Mouse (Mus musculus) activated CD4-positive, CD25-positive, alpha-beta regulatory T cell, adult 4 months (primary cell): ENCODE measurements around the gene Ak2. TPM values are rescaled to one million over a fixed set of nuclear protein-coding genes. Genes with fewer than 3 reads are reported as not detected.
A peak's percentile ranks its signal among the peaks of the same experiment; 100 is the strongest.

Experiments
- ATAC-seq: one replicate; pipeline ENCODE4 v1.8.0; 2017
- polyA plus RNA-seq, 2 experiments: library from polyadenylated mRNA; unstranded; fragments of 100-300 nt; shearing (Covaris generic); gene quantifications; one replicate each; pipeline ENCODE4 v1.2.1; 2017

Ak2 gene
- polyA plus RNA-seq, 2 experiments from 2014 or later: 62.4 to 108 TPM

DNA sequence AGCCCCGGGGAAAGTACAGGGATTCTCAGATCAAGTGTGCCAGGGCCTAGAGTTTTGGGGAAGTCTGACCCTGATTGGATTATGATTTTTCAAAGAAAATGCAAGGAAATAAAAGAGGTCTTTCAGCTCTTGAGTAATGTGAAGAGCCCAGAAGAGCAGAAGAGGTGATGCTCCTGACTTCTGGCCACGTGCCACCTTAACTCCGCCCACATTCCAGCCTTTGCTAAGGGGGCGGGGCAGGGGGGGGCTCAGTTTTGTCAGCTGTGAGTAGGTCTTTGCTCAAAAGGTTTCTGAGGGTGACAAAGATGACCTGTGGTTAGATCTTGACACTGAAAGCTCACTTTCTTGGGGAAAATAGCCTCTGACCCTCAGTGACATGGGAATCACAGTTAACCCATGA, 24.6 kb downstream of the Ak2 start:
- no peak for ATAC-seq

DNA sequence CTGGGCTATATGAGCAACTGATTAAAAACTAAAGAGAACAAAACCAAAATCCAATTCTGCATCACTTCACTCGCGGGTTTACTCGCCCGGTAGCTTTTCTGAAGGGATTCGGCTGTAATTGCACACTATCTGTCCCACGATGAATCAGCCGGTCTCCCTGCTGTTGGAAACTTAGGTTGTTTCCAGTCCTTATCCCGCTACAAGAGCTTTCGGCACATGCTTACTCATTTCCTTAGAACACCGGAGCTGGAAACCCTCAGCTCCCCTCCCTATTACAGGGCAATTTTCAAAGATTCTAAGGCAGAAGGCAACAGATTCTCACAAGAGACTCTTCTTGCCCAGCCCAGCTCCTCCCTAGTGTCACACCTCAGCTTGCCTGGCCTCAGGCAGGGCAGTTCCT, 25.4 kb downstream of the Ak2 start:
- ATAC-seq: no peak

DNA sequence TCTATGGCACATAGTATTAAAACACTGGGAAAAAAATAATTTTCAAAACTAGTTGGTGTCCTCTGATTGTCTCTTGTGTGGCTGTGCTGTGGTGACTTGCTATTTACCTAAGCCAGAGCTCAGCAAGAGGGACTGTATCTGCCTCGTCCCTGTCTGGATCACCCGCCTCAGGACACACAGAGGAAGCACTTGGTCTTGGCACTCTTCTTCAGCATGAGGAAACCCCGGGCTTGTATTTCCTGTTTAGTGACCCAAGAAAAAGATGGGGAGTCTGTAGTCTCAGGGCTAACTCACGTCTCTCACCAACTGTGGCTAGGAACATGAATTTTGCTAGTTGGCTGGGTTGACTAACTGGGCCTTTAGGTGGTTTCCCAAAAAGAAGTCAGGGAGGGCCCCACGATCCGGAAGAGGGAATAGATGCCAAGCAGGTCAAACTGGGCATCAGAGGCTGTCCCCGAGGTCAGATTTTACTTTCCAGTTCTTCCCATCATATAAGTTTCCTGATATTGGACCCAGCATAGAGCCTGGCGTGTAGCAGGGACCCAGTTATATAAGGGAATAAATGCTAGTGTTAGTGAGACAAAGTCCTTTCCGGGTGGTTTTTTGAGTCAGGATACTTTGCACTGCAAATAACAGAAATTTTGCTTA, 27.2 kb downstream of the Ak2 start:
- ATAC-seq: no peak

DNA sequence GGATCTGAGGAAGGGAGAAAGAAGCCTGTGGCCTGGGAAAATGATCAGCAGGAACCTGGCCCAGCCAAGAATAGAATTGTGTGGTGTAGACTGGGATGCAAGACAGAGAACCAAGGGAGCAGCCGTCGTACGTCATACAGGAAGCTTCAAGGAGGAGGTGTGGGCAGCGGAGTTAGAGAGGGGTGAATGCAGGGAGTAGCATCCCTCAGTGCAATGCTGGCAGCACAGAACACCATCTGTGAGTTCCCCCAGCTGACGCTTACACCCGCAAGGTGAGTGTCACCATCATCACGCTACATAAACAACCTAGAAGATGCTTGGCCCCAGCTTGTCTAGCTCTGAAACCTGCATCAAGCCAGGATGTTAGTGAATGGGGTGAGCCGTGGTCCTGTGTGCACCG, 28.0 kb downstream of the Ak2 start:
- peak; percentile 71 for ATAC-seq

DNA sequence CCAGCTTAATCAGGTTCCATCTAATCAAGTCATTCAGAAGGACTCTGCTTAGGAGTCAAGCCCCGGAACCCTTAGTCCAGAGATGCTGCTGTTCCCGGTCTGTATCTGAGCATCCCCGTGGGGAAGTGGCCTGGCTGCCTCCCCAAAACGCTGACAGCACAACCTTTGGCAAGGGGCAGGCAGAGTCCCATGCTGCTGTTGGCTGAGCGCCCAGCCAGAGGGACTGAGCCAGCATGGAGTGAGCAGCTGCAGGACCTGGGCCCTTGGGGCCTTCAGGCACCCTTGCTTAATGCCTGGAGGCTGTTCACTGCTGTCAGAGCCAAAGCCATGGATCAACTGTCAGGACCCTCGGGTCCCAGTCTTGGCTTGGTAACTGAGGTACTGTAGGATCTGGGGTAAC, 28.7 kb downstream of the Ak2 start:
- ATAC-seq: no peak

DNA sequence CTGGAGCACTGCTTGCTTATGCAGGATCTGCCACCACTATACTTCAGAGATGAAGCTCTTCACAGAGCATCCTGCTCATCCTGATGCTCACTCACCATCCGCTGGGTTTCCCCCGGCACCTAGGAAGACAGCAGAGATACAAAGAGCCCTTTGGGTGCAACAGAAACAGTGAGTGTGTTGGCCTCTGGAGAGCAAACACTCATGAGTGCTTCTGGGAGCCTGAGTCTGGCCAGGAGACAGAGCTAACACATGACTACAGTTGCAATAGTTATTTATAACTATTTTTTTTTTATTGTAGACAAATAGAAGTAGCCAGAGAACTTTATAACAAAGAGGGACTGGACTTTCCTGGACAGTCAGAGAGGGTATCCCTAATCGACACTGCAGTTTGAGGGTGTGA, 29.7 kb downstream of the Ak2 start:
- no peak for ATAC-seq

DNA sequence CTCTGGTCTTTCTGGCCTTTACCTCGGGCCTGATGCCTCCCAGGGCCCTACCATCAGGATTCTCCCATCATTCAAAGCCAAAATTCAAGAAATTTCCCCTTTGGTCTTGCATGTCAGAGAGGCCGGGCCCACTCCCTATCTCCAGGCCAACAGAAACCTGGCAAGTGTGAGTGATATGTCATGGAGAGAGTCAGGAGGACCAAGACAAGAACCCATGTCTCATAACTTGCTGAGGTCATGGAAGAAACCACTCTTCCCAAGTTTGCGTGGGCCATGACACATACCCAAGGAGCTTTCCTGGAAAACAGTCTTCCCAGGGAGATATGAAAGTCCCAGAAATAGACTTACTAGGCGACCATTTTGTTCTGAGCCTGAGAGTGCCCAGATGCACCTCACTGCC, 30.1 kb downstream of the Ak2 start:
- no peak for ATAC-seq

DNA sequence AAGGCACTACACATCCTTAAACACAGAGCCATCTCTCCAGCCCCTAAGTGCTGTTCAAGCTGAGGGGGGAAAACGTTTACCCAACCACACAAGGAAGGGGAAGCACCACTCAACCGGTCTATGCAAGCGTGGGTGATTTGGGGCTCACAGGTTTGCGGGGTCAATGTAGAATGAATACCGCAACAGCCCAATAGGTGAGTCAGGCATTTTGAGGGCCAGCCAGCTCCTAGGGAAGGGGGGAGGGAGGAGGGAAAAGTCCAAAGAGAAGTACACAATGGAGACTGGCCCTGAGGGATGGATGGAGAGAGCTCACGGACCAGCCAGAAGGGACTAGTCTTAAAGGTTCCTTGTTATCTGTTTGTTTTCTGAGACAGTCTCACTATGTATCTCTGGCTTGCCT, 32.1 kb downstream of the Ak2 start:
- ATAC-seq: no peak

DNA sequence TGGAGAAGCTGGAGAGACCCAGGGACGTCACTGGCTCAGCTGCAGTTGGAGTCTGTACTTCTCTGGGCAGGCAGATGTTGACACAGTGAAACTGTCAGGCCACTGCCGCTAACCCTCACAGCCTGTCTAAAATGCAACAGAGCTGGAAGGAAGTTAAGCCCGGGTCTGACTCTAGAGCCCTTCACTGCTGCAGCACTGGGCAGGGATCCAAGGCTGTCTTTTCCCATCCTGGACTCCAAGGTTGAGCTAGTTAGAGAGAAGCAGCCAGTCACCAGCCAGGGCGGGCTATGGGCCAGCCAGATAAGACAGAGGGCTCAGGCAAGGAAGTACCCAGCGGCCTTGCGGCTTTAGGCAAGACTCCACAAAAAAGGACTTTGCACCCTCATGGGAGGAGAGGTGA, 33.0 kb downstream of the Ak2 start:
- no peak for ATAC-seq

DNA sequence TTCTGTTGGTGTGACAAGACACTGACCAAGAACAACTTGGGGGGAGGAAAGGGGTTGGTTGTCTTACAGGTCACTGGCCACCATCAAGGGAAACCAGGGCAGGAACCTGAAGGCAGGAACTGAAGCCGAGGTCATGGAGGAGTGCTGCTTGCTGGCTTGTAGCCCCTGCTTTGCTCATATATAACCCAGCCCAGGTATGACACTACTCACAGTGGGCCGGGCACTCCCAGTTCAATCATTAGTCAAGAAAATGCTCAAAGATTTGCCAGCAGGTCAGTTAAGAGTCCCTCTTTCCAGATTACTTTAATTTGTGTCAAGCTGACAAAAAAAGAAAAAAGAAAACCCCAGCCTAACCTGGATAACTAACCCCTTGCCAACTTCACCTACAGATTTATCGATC, 33.9 kb downstream of the Ak2 start:
- no peak for ATAC-seq

DNA sequence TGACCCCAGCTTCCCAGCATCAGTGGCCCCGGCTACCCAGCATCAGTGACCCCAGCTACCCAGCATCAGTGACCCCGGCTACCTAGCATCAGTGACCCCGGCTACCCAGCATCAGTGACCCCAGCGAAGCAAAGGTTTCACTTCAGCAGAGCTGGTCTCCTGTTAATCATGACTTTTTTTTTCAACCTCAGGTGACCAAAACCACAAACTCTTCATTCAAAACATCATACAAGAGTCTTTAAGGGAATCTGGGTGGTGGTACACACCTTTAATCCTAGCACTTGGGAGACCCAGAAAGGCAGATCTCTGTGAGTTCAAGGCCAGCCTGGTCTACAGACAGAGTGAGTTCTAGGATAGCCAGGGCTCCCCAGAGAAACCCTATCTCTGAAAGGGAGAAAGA, 39.0 kb downstream of the Ak2 start:
- ATAC-seq: no peak

DNA sequence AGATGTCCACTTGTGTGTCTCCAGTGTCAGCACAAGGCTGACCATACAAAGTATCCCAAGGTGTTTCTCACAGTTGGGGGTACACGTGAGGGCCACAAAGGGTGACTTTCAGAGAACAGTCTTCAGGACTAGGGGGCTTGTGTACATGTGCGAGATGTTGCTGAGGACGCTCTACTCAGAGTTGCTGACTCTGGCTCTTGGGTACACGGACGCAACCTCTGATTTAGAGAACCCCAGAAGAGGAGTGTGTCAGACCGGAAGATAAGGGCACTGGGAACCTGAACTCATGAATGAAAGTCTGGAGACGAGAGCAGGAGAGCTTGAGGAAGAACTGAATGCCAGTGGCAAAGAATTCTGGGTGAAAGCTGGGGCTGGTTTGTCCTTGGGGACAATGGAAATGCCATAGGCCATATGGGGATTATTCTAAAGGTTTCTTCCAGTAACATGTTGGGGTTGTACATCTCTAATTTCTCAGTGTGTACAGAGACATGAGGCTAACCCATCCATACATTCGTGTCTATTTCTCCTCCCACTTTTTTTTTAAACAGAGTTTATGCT, 39.7 kb downstream of the Ak2 start:
- no peak for ATAC-seq

DNA sequence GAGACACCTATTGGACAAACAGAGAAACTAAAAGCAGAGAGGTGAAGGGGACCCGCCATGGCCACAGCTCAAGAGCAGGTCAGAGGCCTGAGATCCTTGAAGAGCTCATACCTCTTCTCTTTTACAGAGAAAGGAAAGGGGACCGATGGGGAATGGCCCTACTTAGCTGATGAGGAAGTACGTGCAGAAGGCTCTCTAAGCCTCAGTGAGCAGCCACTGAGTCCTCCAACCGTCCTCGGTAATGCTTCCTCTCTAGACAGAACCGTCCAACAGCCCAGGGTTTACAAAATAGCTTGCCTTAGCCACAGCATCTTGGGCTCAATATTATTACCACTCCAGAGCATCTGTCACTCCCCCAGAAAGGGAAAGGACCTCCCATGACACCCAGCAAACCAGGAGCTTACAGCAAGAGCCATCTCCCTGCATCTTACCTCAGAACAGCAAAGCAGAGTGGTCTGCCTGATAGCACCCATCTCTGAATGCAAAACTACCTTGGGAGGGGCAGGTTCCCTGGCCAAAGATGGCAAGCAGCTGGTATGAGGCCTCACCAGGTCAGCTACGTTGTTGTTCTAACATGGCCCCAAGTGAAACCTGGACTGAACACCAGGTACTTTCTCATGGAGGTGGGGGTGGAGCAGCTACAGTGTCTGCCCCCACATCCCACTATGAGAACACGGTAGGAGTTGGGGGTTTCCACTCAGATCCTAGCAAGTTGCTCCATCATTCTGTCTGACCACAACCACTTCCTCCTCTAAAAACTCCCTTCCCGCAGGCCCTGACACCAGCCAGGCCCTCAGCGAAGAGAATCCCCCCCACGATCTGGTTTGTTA, 40.6 kb downstream of the Ak2 start:
- peak; percentile 64 for ATAC-seq

DNA sequence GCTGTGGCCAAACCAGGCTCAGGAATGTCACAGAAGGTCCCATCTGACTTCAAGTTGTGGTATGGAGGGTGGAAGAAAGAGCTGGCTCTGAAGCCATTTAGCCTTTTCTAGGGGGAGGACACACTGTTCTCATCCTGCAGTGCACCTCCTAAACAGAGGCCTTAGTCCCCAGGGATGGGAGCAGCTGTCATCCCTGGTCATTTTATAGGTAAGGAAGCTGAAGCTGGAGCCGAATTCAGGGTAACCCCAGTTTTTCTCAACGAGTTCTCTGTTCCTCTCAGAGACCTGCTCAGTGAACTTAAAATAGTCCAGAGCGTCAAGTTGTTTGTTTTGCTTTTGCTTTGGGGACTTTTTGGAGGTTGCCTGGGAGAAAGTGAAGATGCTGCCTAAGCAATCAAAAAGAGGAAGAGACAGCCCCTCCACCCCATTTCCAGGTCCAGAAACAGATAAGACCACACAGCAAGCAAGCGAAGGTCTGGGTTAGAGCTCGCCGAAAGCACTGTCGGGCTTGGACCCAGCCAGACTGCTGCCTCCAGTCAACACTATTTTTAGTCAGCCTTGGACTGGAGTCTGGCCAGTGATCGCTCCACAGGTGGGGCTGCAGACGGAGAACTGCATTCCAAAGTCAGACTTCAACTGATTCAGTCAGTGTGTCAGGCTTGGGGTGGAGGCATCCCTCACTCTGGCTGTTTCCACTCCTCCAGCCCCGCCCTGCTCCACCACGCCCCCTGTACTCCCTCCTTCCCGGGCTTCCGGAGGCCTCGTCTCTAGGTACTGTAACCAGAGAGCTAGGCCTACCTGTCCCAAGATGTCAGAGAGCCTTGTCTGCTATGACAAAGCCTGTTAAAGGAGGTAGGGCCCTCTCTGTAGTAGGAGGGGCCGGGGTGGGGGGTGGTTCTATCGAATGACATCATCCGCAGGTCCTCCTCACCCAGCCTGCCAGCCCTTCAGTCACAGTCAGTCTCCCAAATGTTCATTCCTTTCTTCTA, 41.5 kb downstream of the Ak2 start:
- ATAC-seq: peak; percentile 48

DNA sequence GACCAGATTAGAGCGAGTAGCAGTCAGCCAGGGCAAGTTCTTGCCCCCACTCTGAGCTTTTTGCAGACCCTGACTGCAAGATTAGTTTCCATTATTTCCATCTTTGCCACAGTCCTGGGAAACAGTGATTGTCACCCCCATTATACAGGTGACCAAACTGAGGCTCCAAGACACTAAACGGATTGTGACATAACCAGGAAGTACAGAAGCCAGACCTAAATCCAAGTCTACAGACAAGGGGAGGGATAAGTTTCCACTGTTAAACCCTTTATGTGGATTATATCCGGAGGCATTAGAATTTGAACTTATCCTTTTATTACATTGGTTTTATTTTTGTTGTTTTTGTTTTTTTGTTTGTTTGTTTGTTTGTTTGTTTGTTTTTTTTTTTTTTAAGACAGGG, 42.5 kb downstream of the Ak2 start:
- ATAC-seq: no peak

DNA sequence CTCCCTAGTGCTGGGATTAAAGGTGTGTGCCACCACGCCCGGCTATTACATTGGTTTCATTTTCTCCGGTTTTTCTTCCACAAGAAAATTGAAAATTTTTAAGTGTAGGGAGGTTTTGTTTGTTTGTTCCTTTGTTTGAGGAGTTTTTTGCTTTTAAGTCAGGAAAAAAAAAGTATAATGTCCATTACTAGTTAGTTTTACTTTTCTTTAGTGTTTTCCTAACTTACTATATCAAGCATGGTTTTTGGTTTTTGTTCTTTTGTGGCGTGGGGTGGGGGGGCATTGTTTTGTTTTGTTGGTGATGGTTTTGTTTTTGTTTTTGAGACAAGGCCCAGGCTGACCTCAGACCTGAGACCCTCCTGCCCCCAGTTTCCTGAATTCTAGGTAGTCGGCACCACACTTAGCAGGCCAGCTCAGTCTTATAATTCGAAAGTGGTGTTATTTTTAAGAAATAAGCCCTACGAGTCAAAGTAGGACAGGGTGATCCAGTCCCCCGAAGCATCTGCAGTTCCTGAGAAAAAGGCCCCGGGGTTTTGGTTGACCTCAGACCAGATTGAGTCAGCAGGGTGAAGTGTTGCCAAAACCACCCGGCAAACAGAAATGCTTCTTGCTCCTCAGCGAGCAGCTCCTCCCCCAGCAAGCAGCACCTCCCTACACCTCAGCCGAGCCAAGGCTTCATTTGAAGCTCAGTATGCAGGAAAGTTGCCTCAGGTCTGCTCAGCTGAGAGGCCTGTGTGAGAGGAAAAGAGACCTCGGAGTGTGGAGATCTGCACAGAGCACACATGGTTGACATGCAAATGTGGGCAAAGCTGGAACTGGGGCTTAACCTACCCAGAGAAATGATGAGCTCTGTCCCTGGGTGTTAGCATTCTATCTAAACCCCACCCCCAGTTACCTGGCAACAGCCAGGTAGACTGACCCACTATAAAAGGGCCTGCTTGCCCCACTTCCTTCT, 43.2 kb downstream of the Ak2 start:
- peak; percentile 50 for ATAC-seq

DNA sequence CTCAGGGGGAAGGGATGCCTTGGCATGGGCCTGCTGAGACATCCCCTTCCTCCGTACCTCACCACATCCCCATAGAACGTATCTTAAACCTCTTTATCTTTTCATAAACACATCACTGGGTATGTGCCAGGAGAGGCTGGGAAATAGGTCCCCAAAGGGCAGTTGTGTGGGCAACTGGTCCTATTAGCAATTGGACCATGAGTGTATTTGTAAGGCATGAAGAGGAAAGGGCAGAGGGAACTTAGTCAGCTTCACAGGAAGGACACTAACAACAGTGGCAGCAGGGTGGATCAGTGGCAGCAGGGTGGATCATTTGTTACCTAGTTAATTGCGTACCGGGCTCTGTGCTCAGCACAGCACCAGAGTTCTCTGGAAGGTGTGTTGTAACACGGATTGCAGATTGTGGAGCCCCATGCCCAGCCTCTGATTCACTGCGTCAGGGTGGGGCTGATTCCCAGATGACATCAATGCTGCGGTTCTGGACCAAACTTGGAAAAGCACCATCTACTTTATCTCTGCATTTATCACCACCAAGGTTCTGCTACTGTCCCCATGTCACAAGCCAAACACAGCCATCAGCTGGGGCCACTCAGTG, 44.2 kb downstream of the Ak2 start:
- ATAC-seq: no peak

DNA sequence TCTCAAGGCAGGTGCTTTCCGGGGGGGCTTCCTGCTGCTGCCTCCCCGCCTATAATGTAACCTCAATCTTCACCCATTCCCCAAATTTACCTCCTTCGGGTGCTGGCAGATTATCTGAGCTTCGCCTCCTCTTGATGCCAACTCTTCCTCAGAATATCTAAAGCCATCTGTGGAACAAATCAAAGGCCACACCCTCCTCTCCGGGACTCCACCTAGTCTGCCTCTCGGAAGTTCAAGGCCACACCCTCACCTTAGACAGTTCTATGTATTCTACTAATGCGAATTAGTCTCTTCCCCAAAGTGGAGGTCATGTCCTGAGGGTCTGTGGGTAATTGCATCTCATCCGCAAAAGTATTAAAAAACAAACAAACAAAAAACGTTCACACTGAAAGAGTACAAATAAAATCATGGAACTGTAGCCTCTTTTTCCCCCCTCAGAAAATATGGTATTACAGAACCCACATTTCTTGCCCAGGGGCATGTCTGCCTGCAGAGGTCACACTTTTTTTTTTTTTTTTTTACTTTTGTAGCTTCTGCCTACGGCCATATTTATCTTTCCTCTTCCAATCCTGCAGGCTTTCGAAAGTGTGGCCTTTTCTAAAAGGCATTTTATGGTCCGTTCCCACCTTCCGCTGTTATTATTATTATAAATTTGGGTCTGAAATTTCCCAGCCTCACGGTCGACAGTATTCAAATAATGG, 56.1 kb downstream of the Ak2 start:
- peak; percentile 52 for ATAC-seq

DNA sequence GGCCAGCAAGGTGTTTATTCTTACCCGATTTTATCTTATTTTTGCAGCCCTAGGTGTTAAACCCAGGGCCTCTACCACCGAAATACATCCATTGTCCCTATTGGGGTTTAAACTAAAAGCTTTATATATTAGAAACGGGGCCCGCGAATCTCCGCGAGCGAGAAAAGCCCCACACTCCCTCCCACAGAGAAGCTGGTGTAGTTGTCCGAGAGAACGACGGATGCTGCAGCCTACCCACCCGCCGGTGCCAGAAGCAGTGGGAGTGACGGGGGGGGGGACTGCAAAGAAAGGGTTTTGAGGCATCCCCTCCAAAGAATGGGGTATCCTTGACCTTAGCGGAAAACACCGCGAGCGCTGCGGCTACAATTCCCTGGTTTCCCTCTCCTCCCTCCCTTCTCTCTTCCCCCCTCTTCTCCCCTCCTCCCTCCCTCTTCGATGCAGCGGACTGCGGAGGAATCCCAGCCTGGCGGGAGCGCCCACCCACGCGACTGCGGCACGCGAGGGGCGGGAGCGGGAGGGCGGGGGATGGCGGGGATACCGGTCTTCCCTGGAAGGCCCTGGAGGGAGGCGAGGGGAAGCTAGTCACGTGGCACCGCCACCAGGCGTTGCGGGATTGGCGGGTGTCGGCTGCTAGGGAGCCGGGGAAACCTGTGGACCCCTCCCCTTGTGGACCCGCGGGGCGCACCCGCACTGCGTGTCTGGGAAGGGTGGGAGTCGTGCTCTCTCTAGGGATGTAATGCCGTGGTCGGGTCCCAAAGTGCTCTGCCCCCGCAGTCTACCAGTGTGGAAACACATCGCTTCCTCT, 56.9 kb downstream of the Ak2 start:
- ATAC-seq: peak; percentile 17
